In genomic region chr19:61264933-61265332, GRCm38 (mm10) we compare ENCODE assay signal across 19 mouse cellular contexts. TPM values are rescaled to one million over a fixed set of nuclear protein-coding genes. Genes with fewer than 3 reads are reported as not detected.
"Had no signal": no experiment of that assay in that cellular context is flagged by ENCODE, and none has a peak within 500 bp of the region (broad histone marks: within the 10 kb centered on the region; RNA-seq: fewer than 3 reads in every experiment).

No protein-coding gene starts in this region.

- H3K27ac ChIP-seq: left cerebral cortex, adult 2 months; limb, embryonic 10.5 days; limb, embryonic 13.5 days; liver, embryonic 12.5 days; liver, embryonic 15.5 days; lung, embryonic 15.5 days; neural tube, embryonic 12.5 days had no signal

- H3K4me2 ChIP-seq: limb, embryonic 13.5 days; liver, embryonic 12.5 days; liver, embryonic 15.5 days; midbrain, embryonic 11.5 days; neural tube, embryonic 12.5 days had no signal

- H3K4me1 ChIP-seq: limb, embryonic 10.5 days; limb, embryonic 13.5 days; lung, embryonic 15.5 days; neural tube, embryonic 12.5 days had no signal

- H3K9me3 ChIP-seq: limb, embryonic 10.5 days; limb, embryonic 13.5 days; liver, embryonic 12.5 days; liver, embryonic 15.5 days; lung, embryonic 15.5 days; neural tube, embryonic 12.5 days had no signal

- H3K27me3 ChIP-seq: limb, embryonic 13.5 days; liver, embryonic 12.5 days; liver, embryonic 15.5 days; lung, embryonic 15.5 days; neural tube, embryonic 12.5 days had no signal

- H3K9ac ChIP-seq: limb, embryonic 13.5 days; liver, embryonic 12.5 days; liver, embryonic 15.5 days; lung, embryonic 15.5 days; neural tube, embryonic 12.5 days had no signal

- H3K4me3 ChIP-seq: left cerebral cortex, adult 2 months; limb, embryonic 10.5 days; limb, embryonic 13.5 days; lung, embryonic 15.5 days; neural tube, embryonic 12.5 days had no signal

- H3K36me3 ChIP-seq: limb, embryonic 10.5 days; limb, embryonic 13.5 days; liver, embryonic 12.5 days; liver, embryonic 15.5 days; lung, embryonic 15.5 days; neural tube, embryonic 12.5 days had no signal

RNA-seq across cellular contexts. Expression of gene Gm21060, which starts 31.9 kb away (rescaled TPM):
- total RNA-seq: layer of hippocampus, adult 18-20 months; layer of hippocampus, postnatal 25 days; left cerebral cortex, adult 2 months; left cerebral cortex, postnatal 14 days; megakaryocyte-erythroid progenitor cell, adult 5-6 weeks; midbrain, postnatal 0 days; neutrophil, adult 5-6 weeks had no signal
- polyA plus RNA-seq: kidney, embryonic 16.5 days; limb, embryonic 10.5 days; limb, embryonic 13.5 days; liver, embryonic 12.5 days; liver, embryonic 15.5 days; lung, embryonic 15.5 days; midbrain, embryonic 11.5 days; midbrain, embryonic 14.5 days; midbrain, postnatal 0 days; neural tube, embryonic 12.5 days; stomach, embryonic 16.5 days; testis, adult 2 months; urinary bladder, adult 2 months had no signal
